Mouse (Mus musculus): ENCODE measurements around the gene Capn9.

Gene Capn9

GRCm38 (mm10) chr8:124572430-124572775 lies 3.5 kb upstream of the Capn9 start:
- no peak for DNase-seq

GRCm38 (mm10) chr8:124573552-124574340 lies 2.2 kb upstream of the Capn9 start:
- peak; percentile 93 for DNase-seq

GRCm38 (mm10) chr8:124576751-124577150 lies 840 bp downstream of the Capn9 start:
- DNase-seq: no peak

- peak; percentile 79 for DNase-seq
These were observed 10.0 kb downstream of the Capn9 start for GRCm38 (mm10) chr8:124585718-124586425.

GRCm38 (mm10) chr8:124586556-124586955 lies 10.6 kb downstream of the Capn9 start:
- DNase-seq: no peak

- no peak for DNase-seq
These were observed 13.5 kb downstream of the Capn9 start for GRCm38 (mm10) chr8:124589393-124589792.

- DNase-seq: no peak
These were observed 28.2 kb downstream of the Capn9 start for GRCm38 (mm10) chr8:124604066-124604465.

- DNase-seq: no peak
These were observed 32.5 kb downstream of the Capn9 start for GRCm38 (mm10) chr8:124608239-124608971.

- DNase-seq: peak; percentile 46
These were observed 33.1 kb downstream of the Capn9 start for GRCm38 (mm10) chr8:124608972-124609353.

GRCm38 (mm10) chr8:124614325-124614724 lies 38.4 kb downstream of the Capn9 start:
- no peak for DNase-seq

- peak; percentile 93 for DNase-seq
These were observed 41.5 kb downstream of the Capn9 start for GRCm38 (mm10) chr8:124617266-124617869.

- no peak for DNase-seq
These were observed 42.3 kb downstream of the Capn9 start for GRCm38 (mm10) chr8:124618252-124618651.

- peak; percentile 43 for DNase-seq
These were observed 45.3 kb downstream of the Capn9 start for GRCm38 (mm10) chr8:124621255-124621654.

- no peak for DNase-seq
These were observed 50.3 kb downstream of the Capn9 start for GRCm38 (mm10) chr8:124626251-124626650.

- DNase-seq: peak; percentile 42
These were observed 54.6 kb downstream of the Capn9 start for GRCm38 (mm10) chr8:124630489-124630888.

GRCm38 (mm10) chr8:124630891-124631290 lies 55.0 kb downstream of the Capn9 start:
- no peak for DNase-seq

- DNase-seq: no peak
These were observed 56.1 kb downstream of the Capn9 start for GRCm38 (mm10) chr8:124631966-124632365.

- DNase-seq: peak; percentile 57
These were observed 57.2 kb downstream of the Capn9 start for GRCm38 (mm10) chr8:124633001-124633703.

- DNase-seq: no peak
These were observed 58.7 kb downstream of the Capn9 start for GRCm38 (mm10) chr8:124634411-124635246.

GRCm38 (mm10) chr8:124635247-124635502 lies 59.3 kb downstream of the Capn9 start:
- DNase-seq: no peak

GRCm38 (mm10) chr8:124641599-124641998 lies 65.7 kb downstream of the Capn9 start:
- DNase-seq: no peak
